Mouse (Mus musculus) A20 (cell line): ENCODE measurements around the gene Cpsf4l.

Source experiments
- DNase-seq: peaks from one replicate; pipeline ENCODE4 v3.0.0-alpha.2; 2011; ENCODE audit warnings: low read depth, low spot score

Gene Cpsf4l

DNA sequence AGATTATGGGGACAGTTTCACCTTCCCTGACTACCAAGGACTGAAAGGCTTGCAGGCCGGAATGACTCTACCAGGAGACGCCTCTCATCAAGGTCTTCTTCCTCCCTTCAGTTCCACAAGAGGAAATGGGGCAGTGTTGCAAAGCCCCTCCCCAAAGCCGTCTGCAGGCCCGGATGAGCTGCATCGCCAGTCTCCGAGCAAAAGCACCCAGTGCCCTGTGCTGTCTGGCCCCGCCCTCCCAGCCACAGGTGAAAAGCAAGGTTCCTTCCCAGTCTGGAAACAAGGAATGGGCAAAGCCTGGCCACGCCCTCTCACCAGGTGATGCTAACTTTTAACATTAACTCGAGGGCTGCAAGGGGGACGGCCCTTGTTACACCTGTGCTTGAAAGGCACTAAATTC, 43.2 kb downstream of the Cpsf4l start:
- DNase-seq: no peak

DNA sequence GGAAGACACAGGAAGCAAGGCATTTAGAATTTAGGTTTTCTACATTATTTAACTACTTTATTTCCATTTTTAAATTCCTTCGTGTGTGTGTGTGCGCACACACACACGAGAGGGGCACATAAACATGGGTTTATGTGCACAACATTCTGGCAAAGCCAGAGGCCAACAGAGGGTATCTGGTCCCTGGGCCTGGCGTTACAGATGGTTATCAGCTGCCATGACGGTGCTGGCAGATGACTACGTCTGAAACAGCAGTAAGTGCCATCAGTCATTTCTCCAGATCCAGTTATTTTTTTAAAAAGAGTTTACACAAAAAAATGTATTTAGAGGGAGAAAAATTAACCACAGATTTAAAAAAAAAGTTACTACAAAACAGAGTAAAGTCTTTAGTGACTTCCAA, 43.6 kb downstream of the Cpsf4l start:
- no peak for DNase-seq

DNA sequence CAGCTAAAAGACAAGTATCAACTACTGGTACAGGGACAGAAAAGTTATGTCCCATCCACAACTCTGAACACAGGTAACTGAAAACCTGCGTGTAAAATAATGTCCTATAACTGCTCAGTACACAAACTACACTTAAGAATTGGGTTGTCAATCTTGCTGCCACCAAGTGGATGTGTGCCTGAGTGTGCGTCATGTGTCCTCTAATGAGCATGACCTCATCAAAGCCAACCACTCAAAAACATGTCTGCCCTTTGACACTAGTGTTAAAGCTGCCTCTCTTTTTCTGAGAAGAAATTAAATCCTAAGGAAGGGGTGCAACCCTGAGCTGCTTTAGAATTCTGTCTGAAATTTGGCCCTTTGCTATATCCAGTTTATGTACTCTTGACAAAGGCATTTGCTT, 45.5 kb downstream of the Cpsf4l start:
- no peak for DNase-seq

DNA sequence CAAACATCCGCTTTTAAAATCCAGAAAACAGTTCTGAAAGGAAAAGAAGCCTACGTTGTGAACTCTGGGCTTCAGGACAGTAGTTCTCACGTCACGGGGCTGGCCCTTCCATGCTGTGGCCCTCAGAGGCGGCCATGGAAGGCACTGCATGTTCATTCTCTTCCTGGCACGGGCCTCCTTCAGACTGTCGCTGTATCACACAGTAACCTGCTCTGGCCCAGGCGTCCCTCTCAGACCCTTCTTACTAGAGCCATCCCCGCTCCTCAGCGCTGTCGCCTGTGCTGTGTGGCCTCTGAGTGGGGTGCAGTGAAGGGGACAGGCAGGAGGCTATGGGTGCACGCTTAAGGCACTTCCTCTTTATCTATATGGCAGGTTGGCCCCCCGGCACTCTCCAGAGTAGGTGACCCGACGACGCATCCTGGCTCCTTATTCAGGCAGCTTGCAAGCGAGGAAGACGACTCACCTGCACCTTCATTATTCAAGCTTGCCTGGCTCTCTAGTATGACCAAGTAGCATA, 47.9 kb downstream of the Cpsf4l start:
- DNase-seq: no peak

DNA sequence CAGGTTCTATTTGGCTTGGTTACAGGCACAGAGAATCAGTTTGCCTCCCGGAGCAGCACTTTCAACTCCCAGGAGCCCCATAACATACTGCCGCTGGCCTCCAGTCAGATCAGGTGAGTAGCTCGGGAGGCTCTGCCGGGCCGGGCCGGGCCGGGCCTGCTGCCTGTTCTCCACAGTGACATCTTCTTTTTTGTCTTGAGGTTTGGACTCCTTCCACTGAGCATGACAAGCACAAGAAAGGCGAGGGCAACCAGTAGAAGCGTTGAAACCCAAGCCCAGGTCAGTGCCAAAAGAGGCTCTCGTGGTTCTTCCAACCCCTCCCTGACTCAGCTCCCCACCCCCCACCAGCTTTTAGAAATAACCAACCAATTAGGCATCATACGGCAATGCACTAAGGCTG, 48.9 kb downstream of the Cpsf4l start:
- DNase-seq: no peak

DNA sequence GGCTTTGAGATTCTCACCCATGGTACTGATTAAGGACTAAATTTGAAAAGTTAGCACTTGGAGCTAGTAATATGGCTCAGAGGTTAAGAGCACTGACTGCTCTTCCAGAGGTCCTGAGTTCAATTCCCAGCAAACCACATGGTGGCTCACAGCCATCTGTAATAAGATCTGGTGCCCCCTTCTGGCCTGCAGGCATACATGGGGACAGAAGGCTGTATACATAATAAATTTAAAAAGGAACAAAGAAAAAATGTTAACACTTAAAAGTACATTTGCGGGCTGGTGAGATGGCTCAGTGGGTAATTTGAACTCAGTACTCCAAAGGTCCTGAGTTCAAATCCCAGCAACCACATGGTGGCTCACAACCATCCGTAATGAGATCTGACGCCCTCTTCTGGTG, 49.6 kb downstream of the Cpsf4l start:
- DNase-seq: peak; percentile 34

DNA sequence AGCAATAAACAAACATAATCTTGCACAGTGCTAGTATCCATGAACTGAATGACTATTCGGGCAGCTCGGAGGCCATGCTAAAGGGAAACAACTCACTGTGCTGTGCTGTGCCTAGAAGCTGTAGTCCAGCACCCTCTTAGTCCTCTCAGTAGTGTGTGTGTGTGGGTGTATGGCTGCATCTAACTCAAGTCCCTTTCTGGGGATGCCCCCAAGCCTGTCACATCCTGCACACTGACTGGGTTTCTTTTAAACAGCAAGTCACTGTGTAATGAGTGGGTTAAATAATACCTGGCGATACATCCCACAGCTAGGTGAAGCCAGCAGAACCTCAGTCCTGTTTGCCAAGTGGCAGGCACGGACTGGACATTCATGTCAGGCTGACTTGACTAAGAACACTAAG, 51.1 kb downstream of the Cpsf4l start:
- DNase-seq: no peak

DNA sequence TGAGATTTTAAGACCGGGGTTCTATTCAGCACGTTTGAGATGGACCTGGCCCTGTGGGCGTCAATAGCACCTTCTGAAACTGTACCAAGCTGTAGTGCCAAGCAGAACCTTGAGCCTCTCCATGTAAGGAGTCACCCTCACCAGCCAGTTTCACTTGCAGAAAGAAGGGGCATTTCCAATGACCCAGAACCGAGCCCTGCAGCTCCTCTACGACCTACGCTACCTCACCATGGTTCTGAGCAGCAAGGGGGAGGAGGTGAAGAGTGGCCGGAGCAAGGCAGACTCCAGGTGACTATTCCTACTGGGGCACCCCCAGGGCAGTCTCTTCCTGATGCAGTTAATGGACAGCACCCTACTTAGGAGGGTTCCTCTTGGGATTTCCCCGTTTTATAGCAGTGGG, 51.5 kb downstream of the Cpsf4l start:
- DNase-seq: no peak

DNA sequence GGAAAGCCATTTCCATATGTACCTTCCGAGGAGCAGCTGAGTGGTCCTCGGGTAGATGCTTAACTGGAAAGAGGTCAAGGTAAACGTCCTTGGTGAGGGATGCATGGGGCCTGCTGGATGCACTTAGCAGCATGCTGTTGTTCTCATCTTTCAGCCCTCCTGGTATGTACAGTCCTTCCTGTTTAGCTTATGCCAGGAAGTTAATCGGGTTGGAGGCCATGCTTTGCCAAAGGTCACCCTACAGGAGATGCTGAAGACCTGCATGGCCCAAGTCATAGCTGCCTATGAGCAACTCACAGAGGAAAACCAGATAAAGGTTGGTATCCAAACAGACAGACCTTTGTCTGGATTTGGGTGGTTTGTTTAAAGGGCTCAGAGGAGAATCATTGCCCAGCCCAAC, 52.6 kb downstream of the Cpsf4l start:
- DNase-seq: no peak

DNA sequence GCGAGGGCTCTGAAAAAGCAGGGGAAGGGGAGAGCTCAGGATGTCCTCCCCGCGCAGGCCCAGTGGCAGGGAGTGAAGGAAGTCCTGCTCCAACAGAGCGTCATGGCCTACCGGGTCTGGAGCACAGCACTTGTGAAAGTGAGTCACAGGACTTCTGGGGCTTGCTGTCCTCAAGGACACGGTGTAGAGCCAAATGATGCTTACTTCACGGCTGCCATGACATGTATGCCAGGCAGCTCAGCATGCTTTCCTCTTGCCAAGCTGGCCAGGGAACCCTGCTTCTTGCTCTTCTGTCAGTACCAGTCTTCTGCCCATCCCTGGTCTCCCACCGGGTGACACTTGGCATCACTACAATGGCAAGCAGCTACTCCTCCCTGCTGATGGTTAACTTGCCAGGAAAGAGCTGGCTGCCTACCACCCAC, 53.3 kb downstream of the Cpsf4l start:
- DNase-seq: no peak

DNA sequence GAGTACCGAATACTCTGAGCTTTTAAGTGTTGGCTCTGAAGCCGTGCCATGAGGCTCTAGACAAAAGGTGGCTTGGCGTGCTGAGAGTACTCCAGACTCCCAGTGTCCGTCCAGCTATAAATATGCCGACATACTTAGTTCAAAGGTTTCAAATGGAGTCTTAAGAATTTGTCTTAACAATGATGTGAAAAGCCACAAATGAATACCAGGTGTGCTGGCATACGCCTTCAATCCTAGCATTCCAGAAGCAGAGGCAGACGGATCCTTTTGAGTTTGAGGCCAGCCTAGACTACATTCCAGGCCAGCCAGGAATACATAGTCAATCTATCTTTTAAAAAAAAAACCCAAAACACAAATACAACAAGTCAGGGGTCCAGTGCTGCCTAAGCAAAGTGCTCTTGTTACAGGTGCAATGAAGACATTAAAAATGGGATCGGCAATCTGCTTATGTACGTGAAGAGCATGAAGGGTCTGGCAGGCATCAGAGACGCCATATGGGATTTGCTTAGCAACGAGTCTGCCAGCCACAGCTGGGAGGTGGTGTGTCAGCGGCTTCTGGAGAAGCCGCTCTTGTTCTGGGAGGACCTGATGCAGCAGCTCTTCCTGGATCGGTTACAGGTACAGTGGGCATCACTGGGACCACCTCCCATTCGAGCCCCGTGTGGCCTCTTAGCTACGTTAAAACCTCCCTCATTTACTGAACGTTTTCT, 55.1 kb downstream of the Cpsf4l start:
- DNase-seq: no peak

DNA sequence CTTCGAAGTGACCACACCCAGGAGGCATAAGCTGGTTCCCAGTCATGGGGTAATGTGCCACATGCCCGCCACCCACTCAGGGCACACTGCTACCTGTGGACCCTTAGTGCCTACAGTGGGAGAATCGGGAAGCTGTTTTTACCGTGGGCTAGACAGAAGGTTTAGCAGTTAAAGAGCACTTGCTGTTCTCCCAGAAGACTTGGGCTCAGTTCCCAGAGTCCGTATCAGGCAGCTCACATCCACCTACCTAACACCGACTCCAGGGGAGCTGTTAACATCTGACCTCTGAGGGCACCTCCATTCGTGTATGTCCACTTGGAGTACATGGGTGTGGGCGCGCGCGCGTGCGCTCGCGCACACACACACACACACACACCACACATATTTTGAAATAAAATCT, 55.7 kb downstream of the Cpsf4l start:
- DNase-seq: no peak

DNA sequence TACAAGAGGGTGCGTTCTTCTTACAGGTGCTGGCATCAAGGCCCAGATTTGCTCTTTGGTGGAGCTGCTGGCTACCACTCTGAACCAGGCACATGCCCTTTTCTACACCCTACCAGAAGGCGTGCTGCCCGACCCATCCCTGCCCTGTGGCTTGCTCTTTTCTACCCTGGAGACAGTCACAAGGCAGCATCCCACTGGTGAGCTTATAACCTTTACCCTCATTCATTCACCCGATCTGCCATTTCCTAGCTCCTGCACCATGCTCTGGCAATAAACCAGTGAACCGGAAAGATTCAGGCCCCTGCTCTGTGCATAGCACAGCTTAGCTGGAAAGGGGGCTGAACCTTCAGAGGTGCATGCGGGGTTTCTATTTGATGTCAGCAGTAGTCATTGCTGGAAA, 57.3 kb downstream of the Cpsf4l start:
- no peak for DNase-seq

DNA sequence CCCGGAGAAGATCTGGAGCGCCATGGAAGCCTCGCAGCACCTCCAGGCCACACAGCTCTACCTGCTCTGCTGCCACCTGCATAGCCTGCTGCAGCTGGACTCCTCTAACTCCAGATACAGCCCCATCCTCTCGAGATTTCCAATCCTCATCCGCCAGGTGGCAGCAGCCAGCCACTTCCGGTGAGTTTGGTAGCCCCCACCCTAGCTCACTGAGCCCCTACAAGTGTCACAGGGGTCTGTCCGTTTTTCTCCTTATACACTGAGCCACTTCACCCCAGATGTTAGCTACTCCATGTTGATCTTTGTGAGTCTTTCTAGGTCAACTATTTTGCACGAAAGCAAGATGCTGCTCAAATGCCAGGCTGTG, 57.9 kb downstream of the Cpsf4l start:
- DNase-seq: peak; percentile 27

DNA sequence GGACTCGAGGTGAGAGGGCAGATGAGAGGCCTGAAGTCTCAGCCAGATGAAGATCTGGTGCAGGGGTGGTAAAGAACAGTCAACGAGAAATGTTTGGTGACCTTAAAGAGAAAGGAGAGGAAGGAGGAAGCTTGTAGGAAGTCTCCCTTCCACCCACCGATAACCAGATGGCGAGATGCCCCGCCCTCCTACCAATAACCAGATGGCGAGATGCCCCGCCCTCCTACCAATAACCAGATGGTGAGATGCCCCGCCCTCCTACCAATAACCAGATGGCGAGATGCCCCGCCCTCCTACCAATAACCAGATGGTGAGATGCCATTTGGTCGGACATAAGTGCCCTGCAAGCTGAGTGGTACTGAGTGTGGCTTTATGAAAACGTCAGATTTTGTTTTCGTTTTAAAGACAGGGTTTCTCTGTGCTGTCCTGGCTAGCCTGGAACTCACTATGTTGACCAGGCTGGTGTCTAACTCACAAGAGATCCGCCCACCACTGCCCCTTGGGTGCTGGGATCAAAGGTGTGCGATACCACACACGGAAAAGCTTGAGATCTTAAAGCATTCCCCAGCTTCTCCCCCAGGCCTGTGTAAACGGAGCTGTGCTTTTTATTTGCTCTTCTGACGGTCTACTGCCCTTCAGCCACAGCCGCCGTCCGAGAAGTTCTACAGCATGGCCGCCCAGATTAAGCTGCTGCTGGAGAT, 58.5 kb downstream of the Cpsf4l start:
- peak; percentile 79 for DNase-seq

DNA sequence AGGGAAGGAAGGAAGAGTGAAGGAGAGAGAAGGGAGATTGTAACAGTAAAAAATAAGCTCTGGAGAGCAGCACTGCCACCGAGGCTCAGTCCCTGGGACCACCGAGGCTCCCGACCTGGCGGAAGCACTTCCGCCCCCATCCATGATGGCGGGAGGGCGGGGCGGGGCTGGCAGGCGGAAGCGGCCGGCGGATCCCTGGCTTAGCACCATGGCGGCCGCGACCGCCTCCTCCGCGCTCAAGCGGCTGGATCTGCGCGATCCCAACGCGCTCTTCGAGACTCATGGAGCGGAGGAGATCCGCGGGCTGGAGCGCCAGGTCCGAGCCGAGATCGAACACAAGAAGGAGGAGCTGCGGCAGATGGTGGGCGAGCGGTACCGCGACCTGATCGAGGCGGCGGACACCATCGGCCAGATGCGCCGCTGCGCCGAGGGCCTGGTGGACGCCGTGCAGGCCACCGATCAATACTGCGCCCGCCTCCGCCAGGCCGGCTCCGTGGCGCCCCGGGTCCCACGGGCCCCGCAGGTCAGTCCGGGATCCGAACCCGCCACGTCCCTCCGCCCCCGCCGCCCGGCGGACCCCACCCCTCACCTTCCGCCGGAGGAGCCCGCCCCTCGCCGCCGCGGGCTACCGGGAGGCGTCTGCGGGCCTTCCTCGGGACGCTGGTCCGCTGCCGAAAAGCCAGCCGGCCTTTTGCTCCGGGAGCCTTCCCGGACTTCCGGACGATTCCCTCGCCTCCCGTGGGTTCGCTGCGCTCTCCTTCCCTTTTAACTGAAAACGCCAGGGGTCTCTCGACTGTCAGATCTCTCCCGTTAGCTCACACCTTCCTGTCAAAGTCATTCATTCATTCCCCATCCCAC, 60.2 kb downstream of the Cpsf4l start, which contains the start of gene Slc39a11:
Slc39a11 (minus strand) TSS at position 727 of the 858 bp plus-strand sequence.
- peak; percentile 91 for DNase-seq

DNA sequence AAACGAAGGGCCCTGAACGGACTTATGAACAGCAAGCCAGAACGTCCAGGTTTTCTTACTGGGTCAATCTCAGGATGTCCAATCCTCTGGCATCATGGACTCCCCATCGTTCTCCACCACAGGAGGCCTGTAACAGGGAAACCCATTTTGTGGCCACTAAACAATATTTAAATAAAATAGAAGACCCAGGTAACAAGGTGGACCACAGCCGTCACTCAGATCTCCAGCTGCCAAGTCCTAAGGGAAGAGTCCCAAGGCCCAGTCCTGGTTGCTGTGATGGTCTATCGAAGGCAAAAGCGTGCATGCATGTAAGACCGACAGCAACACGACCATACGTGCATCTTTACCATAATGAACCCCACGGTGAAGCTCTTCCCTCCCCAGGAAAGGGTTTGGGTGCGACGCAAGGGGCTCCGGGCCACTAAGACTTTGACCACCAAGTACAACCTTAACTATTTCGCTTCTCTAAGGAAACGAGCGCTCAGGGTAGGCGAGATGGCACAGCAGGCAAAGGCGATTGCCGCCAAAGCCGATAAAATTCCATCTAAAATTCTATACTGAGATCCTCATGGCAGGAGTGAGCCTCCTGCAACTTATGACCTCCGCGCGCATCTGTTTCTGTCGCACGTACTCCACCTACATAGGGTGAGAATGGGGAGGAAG, 61.0 kb downstream of the Cpsf4l start, which contains the start of gene Cog1:
Cog1 (plus strand) TSS at position 480 of the 663 bp plus-strand sequence.
- DNase-seq: no peak
